Mouse (Mus musculus) gastrocnemius, postnatal 14 days (tissue): ENCODE measurements around the gene Fam19a5. TPM values are rescaled to one million over a fixed set of nuclear protein-coding genes. Genes with fewer than 3 reads are reported as not detected.

Experiments used
- DNase-seq: peaks from one replicate; pipeline ENCODE4 v3.0.0; 2021; ENCODE audit warnings: mixed read lengths
- intact Hi-C: fragments of 180-260 bp; cut with DNase I; formaldehyde crosslinking; loops from one replicate; pipeline ENCODE4 v1.15.1; 2025; ENCODE audit warnings: low total_unique reads
- microRNA-seq, 2 experiments: library from miRNA; unstranded; fragments of <30 nt; microRNA quantifications; one replicate each; pipeline ENCODE4 v1.2.0; 2021
- total RNA-seq, 2 experiments: library from RNA; stranded (reverse); gene quantifications; 2 replicates each; pipeline ENCODE4 v1.2.3; 2021

Gene Fam19a5
- total RNA-seq, 2 experiments from 2014 or later: 1.4 to 2.3 TPM

DNA sequence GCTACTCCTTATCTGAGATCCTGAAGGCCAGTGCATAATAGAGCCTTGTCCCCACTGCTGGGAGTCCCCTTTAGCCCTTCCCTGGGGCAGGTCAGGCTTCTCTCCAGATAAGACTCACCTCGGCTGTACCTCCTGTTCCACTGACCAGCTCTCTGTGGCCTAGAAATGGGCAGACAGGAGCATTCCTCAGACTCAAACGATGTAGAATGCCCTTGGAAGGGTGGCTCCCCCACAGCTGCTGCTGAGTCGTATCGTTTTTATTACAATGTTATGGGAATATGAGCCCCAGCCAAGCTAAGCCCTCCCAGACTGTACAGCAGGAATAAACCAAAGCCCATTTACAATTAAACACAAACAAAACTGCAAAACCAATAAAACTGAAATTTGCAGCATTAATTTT is 167.7 kb downstream of the Fam19a5 start:
- intact Hi-C loops: no loop called here
- no peak for DNase-seq

DNA sequence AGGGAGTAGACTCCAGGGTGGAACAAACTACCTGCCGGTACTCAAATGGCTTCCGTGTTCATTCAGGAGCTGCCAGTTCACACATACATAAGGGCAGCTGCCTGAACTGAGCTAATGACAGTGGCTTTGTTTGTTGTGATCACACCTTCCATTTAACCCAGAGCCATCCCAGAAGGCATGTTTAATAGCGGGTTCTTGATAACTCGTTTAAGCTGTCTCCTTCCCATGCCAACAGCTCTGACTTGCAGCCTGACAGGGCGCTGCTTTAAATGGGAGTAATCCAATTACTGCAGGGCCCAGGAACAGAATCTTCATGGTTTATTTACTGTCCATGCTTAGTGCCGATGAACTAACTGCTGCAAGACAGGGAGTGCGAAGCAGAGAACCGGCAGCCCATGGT is 168.1 kb downstream of the Fam19a5 start:
- DNase-seq: no peak
- intact Hi-C loops: no loop called here

DNA sequence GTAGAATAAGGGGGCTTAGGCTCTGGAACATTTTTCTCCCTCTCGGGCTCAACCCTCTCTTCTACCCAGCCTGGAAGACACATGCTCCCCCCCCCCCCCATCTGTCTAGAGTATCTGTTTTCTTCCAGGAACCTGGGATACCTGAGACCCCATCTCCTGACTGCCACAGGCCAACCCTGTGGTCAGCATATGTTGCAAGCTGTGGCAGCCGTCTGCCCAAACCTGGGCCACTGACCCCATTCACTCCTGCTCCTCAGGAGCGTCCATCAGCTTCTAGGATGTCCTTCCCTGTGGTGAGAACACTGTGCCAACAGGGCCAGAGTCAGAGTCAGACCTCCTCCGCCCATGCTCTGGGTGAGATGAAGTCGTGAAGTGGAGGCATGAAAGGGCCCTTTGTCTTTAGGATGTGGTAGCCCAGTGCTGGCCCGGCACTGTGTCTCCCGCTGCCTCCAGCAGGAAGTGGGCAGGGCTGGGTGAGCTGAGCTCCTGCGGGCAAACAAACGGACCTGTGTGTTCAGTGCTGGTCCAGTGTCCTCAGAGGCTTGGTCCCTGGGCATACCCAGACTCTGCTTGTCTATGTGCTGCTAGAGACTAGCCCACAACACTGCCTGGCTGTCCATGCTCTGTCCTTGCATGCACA is 171.1 kb downstream of the Fam19a5 start:
- intact Hi-C loops: no loop called here
- DNase-seq: peak; percentile 14

DNA sequence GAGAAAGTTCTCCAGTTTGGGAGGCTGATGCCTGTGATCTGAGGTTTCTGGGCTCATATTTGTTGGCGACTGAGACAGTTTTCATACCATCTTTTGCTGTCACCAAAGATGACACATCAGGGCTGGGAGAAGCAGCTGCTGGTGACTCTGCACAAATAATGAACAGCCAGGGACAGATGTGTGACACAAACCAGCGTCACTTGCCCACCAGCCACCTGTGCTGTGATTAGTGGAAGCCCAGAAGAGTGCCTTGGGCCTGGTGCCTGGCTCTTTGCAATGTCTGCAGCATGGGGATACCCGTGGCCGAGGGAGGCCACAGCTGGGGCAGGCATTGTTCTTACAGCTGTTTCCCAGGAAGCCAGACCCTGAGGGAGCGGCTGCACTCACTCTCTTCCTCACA is 173.0 kb downstream of the Fam19a5 start:
- intact Hi-C loops: no loop called here
- peak; percentile 15 for DNase-seq

DNA sequence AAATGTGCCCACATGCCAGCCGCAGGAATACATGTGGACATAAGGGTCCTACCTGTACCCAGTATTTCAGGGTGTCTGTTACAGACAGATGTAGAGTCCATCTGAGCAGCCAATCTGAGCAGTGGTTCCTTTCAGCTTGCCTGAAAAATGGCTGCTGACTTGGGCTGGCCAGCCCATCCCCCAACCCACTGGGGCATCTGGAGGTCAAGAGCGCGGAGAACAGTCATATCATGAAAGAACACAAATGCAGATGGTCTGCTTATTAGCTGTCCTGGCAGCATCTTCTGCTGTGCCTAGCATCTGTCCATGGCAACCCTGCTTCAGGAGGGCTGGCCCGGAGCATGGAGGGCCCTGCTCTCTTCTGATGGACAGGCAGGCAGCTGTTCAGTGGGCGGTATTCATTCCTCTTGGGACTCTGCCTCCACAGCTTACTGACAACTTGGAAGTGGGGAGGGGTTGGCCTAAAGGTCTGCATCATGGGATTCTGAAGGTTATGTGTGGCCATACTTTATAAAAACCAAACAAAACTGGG is 179.4 kb downstream of the Fam19a5 start:
- intact Hi-C loops: no loop called here
- no peak for DNase-seq

- DNase-seq: no peak
- intact Hi-C loops: no loop called here
Observed at GRCm38 (mm10) chr15:87726657-87727236, 182.6 kb downstream of the Fam19a5 start.

DNA sequence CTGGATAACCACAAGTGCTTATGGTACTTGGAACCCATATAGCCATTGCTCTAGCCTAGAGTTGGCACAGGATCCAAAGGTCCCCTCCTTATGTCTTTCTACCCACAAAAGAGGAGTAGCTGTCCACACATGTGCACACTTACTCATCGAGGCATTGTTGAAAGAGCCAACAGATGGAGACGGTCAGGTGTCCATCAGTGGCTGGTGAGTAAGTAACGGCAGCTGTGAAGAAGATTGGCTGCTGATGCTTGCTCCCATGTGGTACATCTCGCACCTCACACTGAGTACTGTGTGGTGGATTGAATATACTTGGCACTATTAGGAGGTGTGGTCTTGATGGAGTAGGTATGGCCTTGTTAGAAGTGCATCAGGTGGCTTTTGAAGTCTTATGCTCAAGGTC is 192.2 kb downstream of the Fam19a5 start:
- DNase-seq: no peak
- intact Hi-C loops: no loop called here

DNA sequence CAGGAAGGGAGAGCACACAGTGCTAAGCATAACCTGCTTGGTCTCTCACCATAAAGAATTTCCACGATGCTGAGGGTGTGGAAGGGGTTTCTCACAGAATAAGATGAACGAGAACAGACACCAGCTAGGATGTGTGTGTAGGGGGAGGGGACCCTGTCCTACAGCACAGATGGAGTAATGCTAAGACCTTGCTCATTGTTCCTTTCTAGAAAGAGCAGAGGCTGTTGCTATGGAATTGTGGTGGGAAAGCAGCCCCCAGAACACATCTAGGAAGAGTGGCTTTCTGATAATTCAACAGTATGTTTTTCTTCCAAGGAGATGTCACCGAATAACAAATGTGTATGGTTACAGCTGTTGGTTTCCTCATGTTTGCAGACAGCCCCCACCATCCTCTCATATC is 211.4 kb downstream of the Fam19a5 start:
- no peak for DNase-seq
- intact Hi-C loops: no loop called here

GRCm38 (mm10) chr15:87765876-87766275 is 221.8 kb downstream of the Fam19a5 start:
- intact Hi-C loops: no loop called here
- no peak for DNase-seq

DNA sequence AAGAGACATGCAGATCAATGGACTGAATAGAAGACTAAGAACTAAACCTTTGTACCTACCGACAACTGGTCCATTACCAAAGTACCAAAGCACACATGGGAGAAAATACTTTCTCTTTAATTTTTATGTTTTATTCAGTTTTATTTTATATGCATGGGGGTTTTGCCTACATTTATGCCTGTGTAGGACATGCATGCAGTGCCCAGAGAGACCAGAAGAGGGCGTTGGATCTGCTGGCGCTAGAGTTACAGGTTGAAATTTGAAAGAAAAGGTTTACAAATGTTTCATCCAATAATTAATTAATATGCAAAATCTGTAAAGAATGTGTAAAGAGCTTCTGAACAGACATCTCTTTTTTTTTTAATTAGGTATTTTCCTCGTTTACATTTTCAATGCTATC is 229.9 kb downstream of the Fam19a5 start:
- DNase-seq: no peak
- intact Hi-C loops: no loop called here

DNA sequence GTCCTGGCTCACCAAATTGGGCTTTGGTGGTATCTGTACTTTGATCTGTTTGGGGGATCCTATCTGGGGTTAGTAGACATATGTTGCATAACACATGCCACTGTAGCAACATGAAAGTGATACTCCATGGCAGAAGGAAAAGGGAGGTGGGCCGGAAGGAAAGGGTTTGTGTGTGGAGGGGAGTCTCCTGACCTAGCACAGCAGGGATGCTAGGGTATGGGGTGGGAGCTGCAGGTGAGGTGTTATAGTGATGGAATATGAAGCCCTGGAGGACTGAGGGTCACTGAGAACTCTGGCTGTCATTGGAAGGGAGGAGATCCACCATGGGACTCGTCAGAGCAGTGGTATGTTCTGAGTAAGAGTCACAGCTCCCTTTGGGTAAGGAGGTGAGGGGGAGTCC is 239.2 kb downstream of the Fam19a5 start:
- intact Hi-C loops: no loop called here
- DNase-seq: no peak

DNA sequence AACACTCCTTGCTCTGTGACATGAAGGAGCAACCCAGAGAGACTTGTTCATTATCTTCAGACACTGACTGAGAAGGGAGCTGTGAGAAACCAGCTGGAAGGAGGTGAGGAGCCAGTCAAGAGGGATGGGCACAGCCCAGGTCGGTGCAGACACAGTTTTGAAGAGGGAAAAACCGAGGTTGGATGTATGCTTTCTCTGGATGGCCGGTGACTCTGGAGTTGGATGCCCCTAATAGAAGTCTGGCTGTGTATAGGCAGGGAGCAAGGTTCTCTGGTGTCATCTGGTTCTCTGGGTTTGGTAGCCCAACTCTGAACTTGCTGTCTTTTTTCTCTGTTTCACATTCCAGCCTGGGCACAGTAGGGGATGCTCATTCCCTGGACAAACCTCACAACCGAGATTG is 245.6 kb downstream of the Fam19a5 start:
- intact Hi-C loops: no loop called here
- no peak for DNase-seq

GRCm38 (mm10) chr15:87793661-87794060 is 249.6 kb downstream of the Fam19a5 start:
- DNase-seq: no peak
- intact Hi-C loops: no loop called here

DNA sequence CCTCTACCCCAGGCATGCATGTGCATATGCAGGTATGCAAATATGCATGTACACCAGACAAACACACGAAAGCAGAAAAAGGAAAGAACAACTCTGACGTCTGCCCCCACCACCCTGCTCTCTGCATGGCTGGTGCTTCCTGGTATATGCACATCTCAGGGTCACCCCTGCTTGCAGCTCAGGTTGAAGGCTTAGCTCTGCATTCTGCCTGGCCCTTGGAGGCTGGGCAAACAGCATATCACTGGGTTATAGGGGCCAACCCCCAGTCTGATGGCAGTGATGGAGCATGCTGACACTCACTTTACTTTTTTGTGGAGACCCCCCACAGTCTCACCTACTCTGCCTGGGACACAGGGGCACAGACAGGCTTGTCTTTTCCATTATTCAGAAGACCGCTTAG is 252.5 kb downstream of the Fam19a5 start:
- intact Hi-C loops: no loop called here
- DNase-seq: no peak

Small RNA genes within 50 kb of the gene (microRNA-seq; reads per million reads assigned to microRNA genes)
- 0 reads per million in 2 experiments for gene Mir6393
